Mouse (Mus musculus) cerebellum, adult 2 months (tissue): Measurements from ENCODE around the gene Gapvd1.

Source experiments
- CTCF ChIP-seq: fragments of 200-500 bp; IDR thresholded peaks from 2 replicates; pipeline ENCODE4 v1.5.1; 2011; ENCODE audit warnings: low read depth, mild to moderate bottlenecking, control low read depth, low read length, moderate library complexity, borderline replicate concordance; ENCODE audit not compliant: insufficient read depth
- POLR2A ChIP-seq: fragments of 200-500 bp; IDR thresholded peaks from 2 replicates; pipeline ENCODE4 v1.6.1; 2011; ENCODE audit warnings: low read length, control low read depth, borderline replicate concordance; ENCODE audit not compliant: insufficient read depth

GRCm38 (mm10) chr2:34799357-34800256 lies 44.6 kb upstream of the Gapvd1 start, which contains the start of gene Rabepk:
- TF ChIP-seq POLR2A, result peak; percentile 62; the same call in 1 of the 2 replicates
- TF ChIP-seq CTCF, result no peak
